19 mouse cellular contexts compared by ENCODE assay signal in the genomic region with DNA sequence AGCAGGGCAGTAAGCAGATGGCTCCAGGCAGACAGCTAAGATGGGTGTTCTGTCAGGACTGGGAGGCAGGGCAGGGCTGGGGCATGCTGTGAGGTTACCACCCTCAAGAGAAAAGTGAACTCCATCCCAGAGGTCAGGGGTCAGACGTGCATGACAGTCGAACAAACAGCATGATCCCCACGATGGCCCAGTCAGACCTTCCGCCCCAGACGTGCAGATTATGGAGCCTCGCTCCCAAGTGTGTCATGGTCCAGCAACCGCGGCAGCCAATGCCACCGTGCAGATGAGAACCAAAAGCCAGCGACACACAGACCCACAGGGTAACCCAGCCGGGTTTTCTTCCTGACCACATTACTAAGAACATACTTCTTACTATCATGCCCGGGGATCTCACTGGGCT. TPM values are rescaled to one million over a fixed set of nuclear protein-coding genes. Genes with fewer than 3 reads are reported as not detected.
DNase-seq lines count a peak whose midpoint lies in the region; ATAC-seq lines count a peak whose summit lies in the region.
"Had no signal": no experiment of that assay in that cellular context is flagged by ENCODE, and none has a peak within 500 bp of the region (broad histone marks: within the 10 kb centered on the region; RNA-seq: fewer than 3 reads in every experiment).

No protein-coding gene starts in this region.

- H3K4me2 ChIP-seq in hindbrain, embryonic 11.5 days (replicated peaks; ENCODE audit: low read depth, low read length): no peak overlapping the region
- H3K4me2 ChIP-seq in hindbrain, embryonic 12.5 days (replicated peaks): no peak overlapping the region
- no peak overlapping the region for H3K4me2 ChIP-seq in liver, embryonic 15.5 days
- no peak overlapping the region for H3K4me2 ChIP-seq in liver, embryonic 11.5 days
- H3K4me2 ChIP-seq in embryonic facial prominence, embryonic 15.5 days (replicated peaks): no peak overlapping the region
- H3K4me2 ChIP-seq: heart, embryonic 13.5 days had no signal

- no peak overlapping the region for H3K27ac ChIP-seq in hindbrain, embryonic 11.5 days (ENCODE audit: low read depth, low read length)
- H3K27ac ChIP-seq in hindbrain, embryonic 12.5 days: no peak overlapping the region; the same call in 1 of the 2 replicates
- no peak overlapping the region for H3K27ac ChIP-seq in liver, embryonic 15.5 days (replicated peaks)
- H3K27ac ChIP-seq in liver, embryonic 11.5 days (ENCODE audit: low read depth, low read length): no peak overlapping the region
- H3K27ac ChIP-seq in embryonic facial prominence, embryonic 15.5 days (replicated peaks): peak overlapping the region; percentile 11; the same call in 1 of the 2 replicates
- H3K27ac ChIP-seq: heart, embryonic 13.5 days; macrophage; stomach, postnatal 0 days had no signal

- H3K9ac ChIP-seq in hindbrain, embryonic 11.5 days (ENCODE audit: low read depth, low read length): no peak overlapping the region
- no peak overlapping the region for H3K9ac ChIP-seq in hindbrain, embryonic 12.5 days
- no peak overlapping the region for H3K9ac ChIP-seq in liver, embryonic 15.5 days
- H3K9ac ChIP-seq in liver, embryonic 11.5 days (ENCODE audit: low read depth, low read length): no peak overlapping the region
- H3K9ac ChIP-seq in embryonic facial prominence, embryonic 15.5 days: no peak overlapping the region
- H3K9ac ChIP-seq: heart, embryonic 13.5 days had no signal

- no peaks in the 10 kb centered on the region for H3K27me3 ChIP-seq in hindbrain, embryonic 11.5 days (ENCODE audit: control insufficient read depth, insufficient read depth, low read length)
- peaks cover 9% of the 10 kb centered on the region for H3K27me3 ChIP-seq in hindbrain, embryonic 12.5 days
- no peaks in the 10 kb centered on the region for H3K27me3 ChIP-seq in liver, embryonic 15.5 days
- no peaks in the 10 kb centered on the region for H3K27me3 ChIP-seq in liver, embryonic 11.5 days (replicated peaks; ENCODE audit: control insufficient read depth, insufficient read depth, low read length)
- no peaks in the 10 kb centered on the region for H3K27me3 ChIP-seq in embryonic facial prominence, embryonic 15.5 days
- H3K27me3 ChIP-seq: heart, embryonic 13.5 days had no signal

- peak; percentile 31 for DNase-seq in hindbrain, embryonic 11.5 days (ENCODE audit: low spot score)
- DNase-seq in liver, embryonic 11.5 days (ENCODE audit: low spot score): no peak
- DNase-seq in embryo, embryonic 10.5 days (ENCODE audit: low spot score): peak; percentile 65
- no peak for DNase-seq in ovary, postnatal 10 days (ENCODE audit: low spot score)
- DNase-seq in lung, postnatal 36 days: no peak
- DNase-seq: adrenal gland, postnatal 25 days; B cell, adult 2 months; cerebellum, adult 2 months; lung, adult 2 months; right cerebral cortex, postnatal 25 days; thymus, postnatal 25 days had no signal

- H3K9me3 ChIP-seq in hindbrain, embryonic 11.5 days (ENCODE audit: control insufficient read depth, low read length): no peaks in the 10 kb centered on the region
- H3K9me3 ChIP-seq in hindbrain, embryonic 12.5 days (replicated peaks): no peaks in the 10 kb centered on the region
- H3K9me3 ChIP-seq in liver, embryonic 15.5 days (replicated peaks): 0 out of 2 replicates have a peak, but pooled peaks cover 3% of the 10 kb centered on the region
- H3K9me3 ChIP-seq in liver, embryonic 11.5 days (ENCODE audit: control insufficient read depth, low read length): 0 out of 2 replicates have a peak, but pooled peaks cover 2% of the 10 kb centered on the region
- 0 out of 2 replicates have a peak, but pooled peaks cover 3% of the 10 kb centered on the region for H3K9me3 ChIP-seq in embryonic facial prominence, embryonic 15.5 days (replicated peaks)

- ATAC-seq in hindbrain, embryonic 11.5 days (ENCODE audit: low FRiP score): 0 out of 2 replicates have a peak, but pooled peaks have one; percentile 38
- no peak for ATAC-seq in hindbrain, embryonic 12.5 days (ENCODE audit: low FRiP score)
- ATAC-seq in liver, embryonic 15.5 days (ENCODE audit: insufficient read depth): peak; percentile 28; the same call in 1 of the 2 replicates
- no peak for ATAC-seq in liver, embryonic 11.5 days (replicated peaks; ENCODE audit: low FRiP score)
- ATAC-seq in embryonic facial prominence, embryonic 15.5 days (ENCODE audit: insufficient number of reproducible peaks, low FRiP score, low TSS enrichment, low read depth): no peak
- ATAC-seq: forebrain, embryonic 16.5 days had no signal

- 0 out of 2 replicates have a peak, but pooled peaks cover 3% of the 10 kb centered on the region for H3K4me1 ChIP-seq in hindbrain, embryonic 11.5 days (replicated peaks; ENCODE audit: control insufficient read depth, insufficient read depth, low read length)
- peaks cover 15% of the 10 kb centered on the region for H3K4me1 ChIP-seq in hindbrain, embryonic 12.5 days
- H3K4me1 ChIP-seq in liver, embryonic 15.5 days (replicated peaks): no peaks in the 10 kb centered on the region
- H3K4me1 ChIP-seq in liver, embryonic 11.5 days (replicated peaks; ENCODE audit: control insufficient read depth, insufficient read depth, low read length): no peaks in the 10 kb centered on the region
- H3K4me1 ChIP-seq in embryonic facial prominence, embryonic 15.5 days: 0 out of 2 replicates have a peak, but pooled peaks cover 8% of the 10 kb centered on the region

- WGBS in hindbrain, embryonic 11.5 days: 15% methylated on average over 12 of the region's 12 CpGs
- 23% methylated on average over 12 of the region's 12 CpGs for WGBS in hindbrain, embryonic 12.5 days
- 79% methylated on average over 12 of the region's 12 CpGs for WGBS in liver, embryonic 15.5 days (ENCODE audit: insufficient replicate concordance)
- 75% methylated on average over 12 of the region's 12 CpGs for WGBS in liver, embryonic 11.5 days
- WGBS in embryonic facial prominence, embryonic 15.5 days: 40% methylated on average over 12 of the region's 12 CpGs

- H3K36me3 ChIP-seq in hindbrain, embryonic 11.5 days (ENCODE audit: control insufficient read depth, insufficient read depth, low read length): no peaks in the 10 kb centered on the region
- 0 out of 2 replicates have a peak, but pooled peaks cover 19% of the 10 kb centered on the region for H3K36me3 ChIP-seq in hindbrain, embryonic 12.5 days
- peaks cover 83% of the 10 kb centered on the region for H3K36me3 ChIP-seq in liver, embryonic 15.5 days (replicated peaks)
- H3K36me3 ChIP-seq in liver, embryonic 11.5 days (ENCODE audit: control insufficient read depth, insufficient read depth, low read length): 0 out of 2 replicates have a peak, but pooled peaks cover 3% of the 10 kb centered on the region
- peaks cover 16% of the 10 kb centered on the region; the same call in 1 of the 2 replicates for H3K36me3 ChIP-seq in embryonic facial prominence, embryonic 15.5 days

- H3K4me3 ChIP-seq in hindbrain, embryonic 11.5 days (ENCODE audit: low read depth, low read length): no peak overlapping the region
- no peak overlapping the region for H3K4me3 ChIP-seq in hindbrain, embryonic 12.5 days
- no peak overlapping the region for H3K4me3 ChIP-seq in liver, embryonic 15.5 days (replicated peaks)
- no peak overlapping the region for H3K4me3 ChIP-seq in liver, embryonic 11.5 days (ENCODE audit: low read depth, low read length)
- no peak overlapping the region for H3K4me3 ChIP-seq in embryonic facial prominence, embryonic 15.5 days (replicated peaks)
- H3K4me3 ChIP-seq: erythroblast, embryonic 14.5 days; heart, embryonic 13.5 days had no signal

RNA-seq across cellular contexts. Expression of gene Sap30l, which starts 34.8 kb away (rescaled TPM):
- 11.8 and 14.3 TPM in 2 replicates for polyA plus RNA-seq in hindbrain, embryonic 11.5 days (2014; fragmentation: Nextera tagmentation; extraction: Ambion mirVana)
- 18.6 and 20.8 TPM in 2 replicates for polyA plus RNA-seq in hindbrain, embryonic 12.5 days (2016; fragmentation: Nextera tagmentation; extraction: Ambion mirVana)
- polyA plus RNA-seq in liver, embryonic 15.5 days (2015; fragmentation: Nextera tagmentation; extraction: Ambion mirVana): 2.8 and 3.1 TPM in 2 replicates
- 7.5 and 7.8 TPM in 2 replicates for polyA plus RNA-seq in liver, embryonic 11.5 days (2014; fragmentation: Nextera tagmentation; extraction: Ambion mirVana)
- polyA plus RNA-seq in embryonic facial prominence, embryonic 15.5 days (2015; fragmentation: Nextera tagmentation; extraction: Ambion mirVana): 13.2 and 14.0 TPM in 2 replicates

Comparison
In these comparisons a context has a peak if more than half of its experiments do, and no peak if none do; other contexts are left out.
1. ATAC-seq: peak in hindbrain, embryonic 11.5 days (single experiment) and liver, embryonic 15.5 days (single experiment); none in hindbrain, embryonic 12.5 days (single experiment), liver, embryonic 11.5 days (single experiment) and embryonic facial prominence, embryonic 15.5 days (single experiment).
2. DNase-seq: peak in hindbrain, embryonic 11.5 days (single experiment) and embryo, embryonic 10.5 days (single experiment); none in liver, embryonic 11.5 days (single experiment), ovary, postnatal 10 days (single experiment) and lung, postnatal 36 days (single experiment).